Mouse (Mus musculus): ENCODE data around the gene Adgrf1.

Gene Adgrf1

GRCm38 (mm10) chr17:43270161-43270560, at the start of gene Adgrf1:
TSS of gene Adgrf1 (plus strand) at chr17:43270329.
- no peak for DNase-seq

- peak in 1 of 2 experiments; percentile 45 for DNase-seq
Measured at GRCm38 (mm10) chr17:43226101-43226500, 44.0 kb upstream of the Adgrf1 start.

GRCm38 (mm10) chr17:43229621-43230513, 40.3 kb upstream of the Adgrf1 start:
- peak; percentile 74 to 79 for DNase-seq

GRCm38 (mm10) chr17:43230821-43231220, 39.3 kb upstream of the Adgrf1 start:
- DNase-seq = no peak

- DNase-seq = no peak
Measured at GRCm38 (mm10) chr17:43232769-43233168, 37.4 kb upstream of the Adgrf1 start.

GRCm38 (mm10) chr17:43236656-43237250, 33.4 kb upstream of the Adgrf1 start:
- DNase-seq = no peak

- DNase-seq = no peak
Measured at GRCm38 (mm10) chr17:43239035-43239434, 31.1 kb upstream of the Adgrf1 start.

GRCm38 (mm10) chr17:43241134-43241533, 29.0 kb upstream of the Adgrf1 start:
- peak; percentile 66 to 69 for DNase-seq

GRCm38 (mm10) chr17:43242609-43243008, 27.5 kb upstream of the Adgrf1 start:
- no peak for DNase-seq

GRCm38 (mm10) chr17:43245364-43245763, 24.8 kb upstream of the Adgrf1 start:
- no peak for DNase-seq

GRCm38 (mm10) chr17:43247245-43247644, 22.9 kb upstream of the Adgrf1 start:
- no peak for DNase-seq

GRCm38 (mm10) chr17:43249645-43250044, 20.5 kb upstream of the Adgrf1 start:
- DNase-seq = peak in 1 of 2 experiments; percentile 45

- DNase-seq = no peak
Measured at GRCm38 (mm10) chr17:43251249-43252125, 18.6 kb upstream of the Adgrf1 start.

GRCm38 (mm10) chr17:43252846-43253245, 17.3 kb upstream of the Adgrf1 start:
- DNase-seq = no peak

- DNase-seq = no peak
Measured at GRCm38 (mm10) chr17:43254261-43254660, 15.9 kb upstream of the Adgrf1 start.

GRCm38 (mm10) chr17:43256536-43257135, 13.5 kb upstream of the Adgrf1 start:
- DNase-seq = no peak

- no peak for DNase-seq
Measured at GRCm38 (mm10) chr17:43257699-43258098, 12.4 kb upstream of the Adgrf1 start.

- DNase-seq = no peak
Measured at GRCm38 (mm10) chr17:43261937-43262336, 8.2 kb upstream of the Adgrf1 start.

- no peak for DNase-seq
Measured at GRCm38 (mm10) chr17:43264739-43265138, 5.4 kb upstream of the Adgrf1 start.

GRCm38 (mm10) chr17:43265178-43265837, 4.8 kb upstream of the Adgrf1 start:
- DNase-seq = peak; percentile 62 to 84

GRCm38 (mm10) chr17:43265944-43266343, 4.2 kb upstream of the Adgrf1 start:
- DNase-seq = no peak

- no peak for DNase-seq
Measured at GRCm38 (mm10) chr17:43266636-43267035, 3.5 kb upstream of the Adgrf1 start.
